Mouse (Mus musculus): ENCODE data around the gene Pth2. TPM values are rescaled to one million over a fixed set of nuclear protein-coding genes. Genes with fewer than 3 reads are reported as not detected.

Gene Pth2
- polyA plus RNA-seq, 1 experiment from 2014 or later: not detected

DNA sequence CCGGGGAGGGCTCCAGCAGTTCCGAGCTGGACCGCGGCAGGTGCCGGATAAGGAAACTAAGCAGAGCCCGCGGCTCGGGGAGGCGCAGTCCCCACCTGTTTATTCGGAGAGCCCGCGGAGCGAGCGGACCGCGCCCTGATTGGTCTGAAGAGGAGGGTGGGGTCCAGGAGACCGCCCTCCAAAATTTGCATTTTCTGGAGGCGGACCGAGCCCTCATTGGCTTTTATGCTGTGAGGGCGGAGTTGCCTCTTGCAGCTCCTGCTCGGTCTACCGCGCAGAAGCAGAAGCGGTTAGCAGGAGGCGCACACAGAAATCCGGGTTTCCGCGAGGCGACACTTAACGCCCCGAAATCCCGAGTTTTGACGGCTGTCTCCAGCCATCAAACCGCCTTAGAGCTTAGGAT is 1.4 kb downstream of the Pth2 start:
- H3K9me3 ChIP-seq (ENCODE audit: control insufficient read depth, low read length): no peaks in the 10 kb centered on the region
- H3K4me1 ChIP-seq (ENCODE audit: control insufficient read depth, insufficient read depth, low read length): 0 out of 2 replicates have a peak, but pooled peaks cover 4% of the 10 kb centered on the region
- H3K27ac ChIP-seq (replicated peaks; ENCODE audit: low read depth, low read length): no peak overlapping the region
- peaks cover 89% of the 10 kb centered on the region for H3K27me3 ChIP-seq (replicated peaks; ENCODE audit: control insufficient read depth, insufficient read depth, low read length)
- peak overlapping the region; percentile 30 for H3K4me3 ChIP-seq (ENCODE audit: low read depth, low read length)
- under 1% methylated on average over 34 of the region's 34 CpGs for WGBS
- ATAC-seq (ENCODE audit: low read depth) (peak; percentile 93), DNase-seq (ENCODE audit: low spot score) (peak; percentile 96)
- H3K9ac ChIP-seq (ENCODE audit: low read depth, low read length): peak overlapping the region; percentile 30; the same call in 1 of the 2 replicates
- H3K4me2 ChIP-seq (ENCODE audit: low read depth, low read length): peak overlapping the region; percentile 59
- H3K36me3 ChIP-seq (ENCODE audit: control insufficient read depth, insufficient read depth, low read length): no peaks in the 10 kb centered on the region

DNA sequence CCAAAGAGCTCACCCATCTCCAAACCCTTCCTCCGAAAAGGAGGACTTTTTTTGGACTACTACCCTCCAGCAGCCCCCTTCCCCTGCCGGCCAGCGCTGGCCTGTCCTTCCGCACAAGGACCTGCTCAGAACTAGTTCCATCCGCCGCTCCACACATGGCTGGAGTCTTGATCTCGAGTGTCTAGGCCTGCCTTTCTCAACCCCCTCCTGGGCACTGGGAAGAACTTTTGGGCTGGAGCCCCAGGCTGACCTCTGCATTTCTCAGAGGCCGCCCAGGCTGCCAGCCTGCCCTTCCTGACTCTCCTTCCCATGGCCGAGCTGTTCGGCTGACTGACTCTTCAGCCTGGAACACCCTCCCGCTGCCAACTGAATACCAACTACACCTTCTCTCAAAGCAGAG is 1.8 kb downstream of the Pth2 start:
- no peak for ATAC-seq (ENCODE audit: low read depth)
- Histone ChIP-seq H3K9me3 (ENCODE audit: control insufficient read depth, low read length) (no peaks in the 10 kb centered on the region), H3K4me3 (ENCODE audit: low read depth, low read length) (peak overlapping the region; percentile 30), H3K4me2 (ENCODE audit: low read depth, low read length) (peak overlapping the region; percentile 59), H3K36me3 (ENCODE audit: control insufficient read depth, insufficient read depth, low read length) (no peaks in the 10 kb centered on the region), H3K9ac (ENCODE audit: low read depth, low read length) (peak overlapping the region; percentile 30; the same call in 1 of the 2 replicates), H3K27ac (replicated peaks; ENCODE audit: low read depth, low read length) (no peak overlapping the region), H3K27me3 (replicated peaks; ENCODE audit: control insufficient read depth, insufficient read depth, low read length) (peaks cover 85% of the 10 kb centered on the region), H3K4me1 (ENCODE audit: control insufficient read depth, insufficient read depth, low read length) (0 out of 2 replicates have a peak, but pooled peaks cover 4% of the 10 kb centered on the region)
- WGBS: 11% methylated on average over 11 of the region's 11 CpGs
- DNase-seq (ENCODE audit: low spot score): no peak

DNA sequence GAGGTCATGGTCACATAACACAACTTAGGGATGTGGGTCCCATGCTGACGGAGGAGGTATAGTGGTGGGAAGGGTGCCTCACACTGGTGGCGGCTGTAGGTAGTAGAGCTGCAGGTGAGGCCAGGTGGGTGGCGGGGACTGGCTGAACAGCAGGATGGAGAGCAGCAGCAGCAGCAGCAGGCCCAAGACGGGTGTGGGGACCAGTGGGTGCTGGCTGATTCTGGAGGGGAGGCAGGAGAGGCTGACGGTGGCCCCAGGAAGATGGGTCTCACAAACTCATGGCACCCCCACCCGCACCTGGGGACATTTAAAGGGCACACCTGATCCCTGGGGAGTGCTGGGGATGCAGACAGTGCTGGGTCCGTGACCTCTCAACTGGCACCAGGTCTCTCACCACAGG is 2.9 kb downstream of the Pth2 start:
- ATAC-seq (ENCODE audit: low read depth): no peak
- no peak overlapping the region for H3K9ac ChIP-seq (ENCODE audit: low read depth, low read length)
- 0 out of 2 replicates have a peak, but pooled peaks cover 4% of the 10 kb centered on the region for H3K4me1 ChIP-seq (ENCODE audit: control insufficient read depth, insufficient read depth, low read length)
- H3K4me2 ChIP-seq (ENCODE audit: low read depth, low read length): no peak overlapping the region
- H3K36me3 ChIP-seq (ENCODE audit: control insufficient read depth, insufficient read depth, low read length): no peaks in the 10 kb centered on the region
- no peak overlapping the region for H3K4me3 ChIP-seq (ENCODE audit: low read depth, low read length)
- 71% methylated on average over 6 of the region's 7 CpGs for WGBS
- H3K27me3 ChIP-seq (replicated peaks; ENCODE audit: control insufficient read depth, insufficient read depth, low read length): peaks cover 74% of the 10 kb centered on the region
- H3K27ac ChIP-seq (replicated peaks; ENCODE audit: low read depth, low read length): no peak overlapping the region
- DNase-seq (ENCODE audit: low spot score): no peak
- H3K9me3 ChIP-seq (ENCODE audit: control insufficient read depth, low read length): no peaks in the 10 kb centered on the region

DNA sequence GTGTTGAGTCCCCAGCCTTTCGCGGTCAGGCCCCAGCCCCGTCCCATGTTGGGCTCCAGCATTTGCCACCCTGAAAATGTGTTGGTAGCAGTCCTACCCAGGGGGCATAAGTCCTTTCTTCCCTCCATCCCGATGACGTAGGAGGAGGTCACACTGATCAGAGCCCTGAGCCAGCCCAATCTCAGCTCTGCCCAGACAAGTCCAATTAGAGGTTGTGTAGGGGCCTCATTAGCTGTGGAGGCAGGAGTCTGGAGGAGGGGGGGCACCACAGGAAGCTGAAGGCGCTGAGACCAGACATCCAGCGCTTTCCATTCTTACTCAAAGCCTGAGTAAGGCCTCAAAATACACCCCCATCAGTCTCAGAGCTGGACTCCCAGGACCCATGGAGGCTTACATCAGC is 5.1 kb downstream of the Pth2 start:
- Histone ChIP-seq H3K4me1 (ENCODE audit: control insufficient read depth, insufficient read depth, low read length) (0 out of 2 replicates have a peak, but pooled peaks cover 4% of the 10 kb centered on the region), H3K36me3 (ENCODE audit: control insufficient read depth, insufficient read depth, low read length) (no peaks in the 10 kb centered on the region), H3K4me3 (ENCODE audit: low read depth, low read length) (no peak overlapping the region), H3K4me2 (ENCODE audit: low read depth, low read length) (no peak overlapping the region), H3K27ac (replicated peaks; ENCODE audit: low read depth, low read length) (no peak overlapping the region), H3K9ac (ENCODE audit: low read depth, low read length) (no peak overlapping the region), H3K9me3 (ENCODE audit: control insufficient read depth, low read length) (no peaks in the 10 kb centered on the region), H3K27me3 (replicated peaks; ENCODE audit: control insufficient read depth, insufficient read depth, low read length) (peaks cover 55% of the 10 kb centered on the region)
- DNase-seq (ENCODE audit: low spot score) (no peak), ATAC-seq (ENCODE audit: low read depth) (no peak)
- WGBS: 66% methylated on average over 7 of the region's 7 CpGs

DNA sequence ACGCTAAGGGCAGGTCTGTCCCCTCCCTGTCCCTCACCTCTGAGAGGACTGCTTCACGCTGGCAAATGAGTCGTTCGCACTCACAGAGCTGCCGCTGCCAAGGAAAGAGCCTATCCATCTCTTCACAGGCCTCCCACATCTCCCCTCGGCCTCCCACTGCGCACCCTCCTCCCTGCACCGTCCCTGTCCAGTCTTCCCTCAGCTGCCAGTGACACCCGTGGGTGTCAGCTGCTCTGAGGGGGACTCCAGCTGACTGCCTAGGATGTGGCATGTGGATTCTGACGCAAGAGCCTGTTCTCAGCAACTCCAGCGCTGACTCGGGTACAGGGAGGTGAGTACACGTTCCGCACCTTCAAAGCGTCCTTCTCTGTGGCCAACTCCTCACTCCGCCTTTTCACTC is 8.8 kb downstream of the Pth2 start:
- ATAC-seq (ENCODE audit: low read depth): no peak
- Histone ChIP-seq H3K36me3 (ENCODE audit: control insufficient read depth, insufficient read depth, low read length) (no peaks in the 10 kb centered on the region), H3K9me3 (ENCODE audit: control insufficient read depth, low read length) (no peaks in the 10 kb centered on the region), H3K27me3 (replicated peaks; ENCODE audit: control insufficient read depth, insufficient read depth, low read length) (0 out of 2 replicates have a peak, but pooled peaks cover 18% of the 10 kb centered on the region), H3K4me3 (ENCODE audit: low read depth, low read length) (no peak overlapping the region), H3K9ac (ENCODE audit: low read depth, low read length) (no peak overlapping the region), H3K4me1 (ENCODE audit: control insufficient read depth, insufficient read depth, low read length) (peaks cover 8% of the 10 kb centered on the region; the same call in 1 of the 2 replicates), H3K27ac (replicated peaks; ENCODE audit: low read depth, low read length) (no peak overlapping the region), H3K4me2 (ENCODE audit: low read depth, low read length) (no peak overlapping the region)
- DNase-seq (ENCODE audit: low spot score): no peak
- 57% methylated on average over 15 of the region's 16 CpGs for WGBS

DNA sequence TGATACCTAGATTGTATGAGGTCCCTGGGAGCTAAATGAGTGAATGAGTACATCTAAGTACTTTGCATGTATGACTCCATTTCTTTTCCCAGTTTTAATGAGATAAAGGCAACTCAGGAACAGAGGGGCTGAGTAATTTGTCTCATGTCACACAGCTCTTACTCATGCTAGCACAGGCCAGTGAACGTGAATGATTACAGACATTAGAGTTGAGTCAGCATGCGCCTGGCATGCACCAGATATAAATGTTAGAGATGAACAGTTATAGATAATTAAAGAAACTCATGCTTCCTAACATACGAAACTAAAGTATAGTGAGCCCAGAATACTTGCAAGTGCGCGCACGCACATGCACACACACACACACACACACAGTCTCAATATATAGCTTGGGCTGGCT is 9.4 kb downstream of the Pth2 start:
- Histone ChIP-seq H3K4me1 (ENCODE audit: control insufficient read depth, insufficient read depth, low read length) (peaks cover 8% of the 10 kb centered on the region; the same call in 1 of the 2 replicates), H3K27me3 (replicated peaks; ENCODE audit: control insufficient read depth, insufficient read depth, low read length) (0 out of 2 replicates have a peak, but pooled peaks cover 13% of the 10 kb centered on the region), H3K4me3 (ENCODE audit: low read depth, low read length) (no peak overlapping the region), H3K36me3 (ENCODE audit: control insufficient read depth, insufficient read depth, low read length) (no peaks in the 10 kb centered on the region), H3K27ac (replicated peaks; ENCODE audit: low read depth, low read length) (no peak overlapping the region), H3K9me3 (ENCODE audit: control insufficient read depth, low read length) (no peaks in the 10 kb centered on the region), H3K9ac (ENCODE audit: low read depth, low read length) (no peak overlapping the region), H3K4me2 (ENCODE audit: low read depth, low read length) (no peak overlapping the region)
- no peak for ATAC-seq (ENCODE audit: low read depth)
- no peak for DNase-seq (ENCODE audit: low spot score)
- 90% methylated on average over 6 of the region's 6 CpGs for WGBS

DNA sequence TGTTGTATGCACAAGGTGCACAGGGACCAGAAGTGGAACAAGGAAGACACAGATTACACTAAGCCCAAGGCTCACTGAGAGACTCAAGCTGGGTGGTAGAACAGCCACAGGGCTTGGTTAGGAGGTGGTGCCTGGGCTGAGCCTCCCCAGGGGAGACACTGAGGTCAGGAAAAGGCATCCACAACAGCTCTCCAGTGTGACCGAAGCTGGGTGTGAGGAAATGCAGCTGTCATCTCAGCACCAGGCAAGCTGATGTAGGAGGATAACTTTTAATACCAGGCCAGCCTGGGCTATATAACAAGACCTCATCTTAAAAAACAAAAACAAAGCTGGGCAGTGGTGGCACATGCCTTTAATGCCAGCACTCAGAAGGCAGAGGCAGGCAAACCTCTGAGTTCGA is 10.4 kb downstream of the Pth2 start:
- DNase-seq (ENCODE audit: low spot score): no peak
- Histone ChIP-seq H3K9ac (ENCODE audit: low read depth, low read length) (no peak overlapping the region), H3K27ac (replicated peaks; ENCODE audit: low read depth, low read length) (no peak overlapping the region), H3K9me3 (ENCODE audit: control insufficient read depth, low read length) (no peaks in the 10 kb centered on the region), H3K36me3 (ENCODE audit: control insufficient read depth, insufficient read depth, low read length) (no peaks in the 10 kb centered on the region), H3K27me3 (replicated peaks; ENCODE audit: control insufficient read depth, insufficient read depth, low read length) (0 out of 2 replicates have a peak, but pooled peaks cover 11% of the 10 kb centered on the region), H3K4me1 (ENCODE audit: control insufficient read depth, insufficient read depth, low read length) (peaks cover 8% of the 10 kb centered on the region; the same call in 1 of the 2 replicates), H3K4me3 (ENCODE audit: low read depth, low read length) (no peak overlapping the region), H3K4me2 (ENCODE audit: low read depth, low read length) (no peak overlapping the region)
- 56% methylated on average over 2 of the region's 2 CpGs for WGBS
- no peak for ATAC-seq (ENCODE audit: low read depth)

DNA sequence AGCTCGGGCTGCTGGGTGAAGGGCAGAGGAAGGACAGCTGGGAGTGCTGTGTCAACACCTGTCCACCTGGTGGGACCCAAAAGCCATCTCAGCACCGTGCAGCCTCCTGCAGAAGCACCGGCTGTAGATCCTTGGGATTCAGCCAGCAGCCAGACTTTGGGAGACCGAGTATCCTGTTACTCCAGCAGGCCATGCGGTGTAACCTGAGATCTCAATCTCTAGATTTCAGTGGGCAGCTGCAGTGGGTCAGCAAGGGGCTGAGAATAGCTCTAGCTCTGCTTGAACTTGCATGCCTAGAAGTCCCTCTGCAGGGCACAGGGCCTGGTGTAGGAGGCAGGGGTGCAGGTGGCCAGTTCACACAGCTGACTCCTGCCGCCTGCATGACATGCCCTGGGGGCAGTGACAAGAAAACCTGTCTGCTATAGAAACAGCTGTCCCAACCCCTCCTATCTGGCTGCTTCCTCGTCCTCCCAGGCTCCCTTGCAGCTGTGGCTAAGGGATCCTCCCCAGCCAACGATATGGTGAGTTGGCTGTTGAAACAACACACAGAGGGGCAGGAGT is 11.1 kb downstream of the Pth2 start:
- Histone ChIP-seq H3K36me3 (ENCODE audit: control insufficient read depth, insufficient read depth, low read length) (no peaks in the 10 kb centered on the region), H3K4me3 (ENCODE audit: low read depth, low read length) (no peak overlapping the region), H3K27me3 (replicated peaks; ENCODE audit: control insufficient read depth, insufficient read depth, low read length) (0 out of 2 replicates have a peak, but pooled peaks cover 4% of the 10 kb centered on the region), H3K27ac (replicated peaks; ENCODE audit: low read depth, low read length) (peak overlapping the region; percentile 39), H3K9me3 (ENCODE audit: control insufficient read depth, low read length) (no peaks in the 10 kb centered on the region), H3K4me1 (ENCODE audit: control insufficient read depth, insufficient read depth, low read length) (peaks cover 8% of the 10 kb centered on the region; the same call in 1 of the 2 replicates), H3K9ac (ENCODE audit: low read depth, low read length) (no peak overlapping the region), H3K4me2 (ENCODE audit: low read depth, low read length) (no peak overlapping the region)
- peak; percentile 88 for ATAC-seq (ENCODE audit: low read depth)
- 3% methylated on average over 7 of the region's 8 CpGs for WGBS
- DNase-seq (ENCODE audit: low spot score): peak; percentile 94

Measured in embryonic facial prominence, embryonic 14.5 days (tissue).